Mouse (Mus musculus) embryonic stem cell, embryonic (primary cell): ENCODE data around the gene Hsd3b7.

Experiments used
- CTCF ChIA-PET, 4 experiments: fragments of 300-600 bp in 2 of 4; fragments of 350-600 bp in 2 of 4; sonication (Branson Sonifier 250); formaldehyde crosslinking; loops; one replicate each; lab custom pipeline; 2022; ENCODE audit warnings: inconsistent platforms in 2 of 4; lab: Charles Lee
- POLR2A ChIA-PET, 4 experiments: fragments of 300-600 bp in 2 of 4; fragments of 350-600 bp in 2 of 4; sonication (Branson Sonifier 250); formaldehyde crosslinking; loops; one replicate each; lab custom pipeline; 2022; ENCODE audit warnings: antibody characterized with exemption in 4 of 4, inconsistent platforms in 1 of 4; lab: Charles Lee

The Hsd3b7 gene

DNA sequence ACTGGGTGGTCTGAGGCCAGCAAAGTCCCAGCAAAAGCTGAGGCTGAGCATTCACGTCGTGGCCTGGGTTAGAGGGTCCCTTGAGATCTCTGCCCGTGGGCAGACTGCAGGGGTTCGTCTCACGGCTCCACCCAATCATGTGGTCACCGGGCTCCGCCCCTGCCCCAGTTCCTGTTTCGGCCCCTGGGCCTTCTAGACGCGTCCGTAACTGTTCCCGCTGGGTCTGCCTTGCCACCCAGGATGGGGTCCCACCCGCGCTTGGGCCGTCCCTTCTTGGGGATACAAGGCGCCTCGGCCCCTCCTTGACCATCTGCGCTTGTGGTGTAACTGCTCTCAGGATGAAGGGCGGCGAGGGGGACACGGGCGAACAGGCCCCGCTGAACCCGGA, 30.8 kb upstream of the Hsd3b7 start, which contains the start of gene Orai3:
TSS of gene Orai3 (plus strand) at position 165 of the 388 bp plus-strand sequence.
- CTCF ChIA-PET, result interaction anchor here in 2 of 4 experiments (0.6 to 1.4 kb wide), 3 partner anchors 76 to 150 kb away, joined by 3 to 4 read pairs (median 3); no protein-coding TSS in a partner anchor

DNA sequence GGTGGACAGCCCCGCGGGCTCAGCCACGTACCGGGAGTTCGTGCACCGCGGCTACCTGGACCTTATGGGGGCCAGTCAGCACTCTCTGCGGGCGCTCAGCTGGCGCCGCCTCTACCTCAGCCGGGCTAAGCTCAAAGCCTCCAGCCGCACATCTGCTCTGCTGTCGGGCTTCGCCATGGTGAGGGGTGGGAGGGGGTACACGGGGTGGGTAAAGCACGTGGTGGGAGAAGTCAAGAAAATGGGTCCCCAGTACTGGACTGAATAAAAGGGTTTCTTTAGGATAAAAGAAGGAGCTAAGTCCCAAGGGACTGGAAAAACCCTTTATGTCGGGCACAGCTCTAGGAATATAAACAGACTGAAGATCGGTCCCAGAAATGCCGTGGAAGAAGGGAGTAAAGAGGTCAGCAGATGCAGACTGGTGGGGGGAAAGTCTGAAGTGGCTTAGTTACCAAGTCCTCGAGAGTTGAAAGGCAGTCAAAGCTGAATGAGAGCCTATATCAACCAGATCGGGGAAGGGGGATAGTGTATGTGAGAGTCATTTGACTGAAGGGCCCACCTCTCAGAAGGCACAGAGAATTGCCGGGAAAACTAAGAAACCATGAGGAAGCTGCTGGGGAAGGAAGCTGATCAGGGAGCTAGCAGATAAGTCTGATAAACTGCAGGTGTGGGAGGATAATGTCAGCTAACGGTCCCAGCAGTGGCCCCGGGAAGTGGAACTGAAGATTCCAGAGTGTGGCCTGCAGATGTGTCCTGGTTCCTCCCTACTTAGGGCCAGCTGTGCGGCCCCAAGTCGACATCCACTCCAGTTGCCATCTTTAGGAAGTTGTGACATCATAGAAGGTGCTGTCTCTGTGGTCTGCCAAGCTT, 30.1 kb upstream of the Hsd3b7 start:
- ChIA-PET POLR2A (interaction anchor here (0.5 to 2.5 kb wide), 80 partner anchors 10 to 974 kb away, joined by 3 to 18 read pairs (median 4); partner anchors contain the start of genes Ctf1 (in 2 of the 4), Kat8 (in 2 of the 4), Srcap (in 2 of the 4) and Bcl7c (in 1 of the 4)), CTCF (interaction anchor here in 3 of 4 experiments (0.6 to 1.5 kb wide), 9 partner anchors 25 to 165 kb away, joined by 3 to 5 read pairs (median 4); no protein-coding TSS in a partner anchor)

More for the DNA sequence above, 30.8 kb upstream of the Hsd3b7 start, which contains the start of gene Orai3:
- POLR2A ChIA-PET, result interaction anchor here in 3 of 4 experiments (0.6 to 2.5 kb wide), 43 partner anchors 9 to 975 kb away, joined by 3 to 18 read pairs (median 5); partner anchors contain the start of genes Ctf1 (in 2 of the 3), Kat8 (in 2 of the 3), Ccdc189 (in 1 of the 3) and Fus (in 1 of the 3)

DNA sequence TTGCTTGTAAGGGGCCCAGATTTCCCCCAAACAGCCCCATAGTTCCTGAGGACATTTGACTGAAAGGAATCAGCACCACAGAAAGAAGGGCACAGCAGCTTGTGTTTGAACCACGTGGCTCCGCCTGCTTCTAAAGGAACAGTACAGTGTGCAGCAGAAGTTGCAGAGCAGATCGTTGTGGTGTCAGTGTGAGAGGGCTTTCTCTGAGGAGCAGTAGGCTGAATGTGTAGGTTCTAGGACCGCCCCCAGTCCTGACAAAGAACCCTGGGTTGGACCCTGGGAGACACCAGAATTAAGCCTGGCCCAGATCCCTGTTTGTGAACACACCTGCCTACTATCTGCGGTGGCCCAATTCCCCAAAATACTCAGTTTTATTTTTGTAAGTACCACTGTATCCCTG, 29.1 kb upstream of the Hsd3b7 start:
- ChIA-PET POLR2A (interaction anchor here (0.5 to 2.5 kb wide), 54 partner anchors 9 to 517 kb away, joined by 3 to 18 read pairs (median 5); partner anchors contain the start of genes Ctf1 (in 2 of the 4), Kat8 (in 2 of the 4), Bcl7c (in 1 of the 4) and Fus (in 1 of the 4)), CTCF (interaction anchor here (0.5 to 3.5 kb wide), 10 partner anchors 9 to 1371 kb away, joined by 3 to 17 read pairs (median 4); no protein-coding TSS in a partner anchor)

DNA sequence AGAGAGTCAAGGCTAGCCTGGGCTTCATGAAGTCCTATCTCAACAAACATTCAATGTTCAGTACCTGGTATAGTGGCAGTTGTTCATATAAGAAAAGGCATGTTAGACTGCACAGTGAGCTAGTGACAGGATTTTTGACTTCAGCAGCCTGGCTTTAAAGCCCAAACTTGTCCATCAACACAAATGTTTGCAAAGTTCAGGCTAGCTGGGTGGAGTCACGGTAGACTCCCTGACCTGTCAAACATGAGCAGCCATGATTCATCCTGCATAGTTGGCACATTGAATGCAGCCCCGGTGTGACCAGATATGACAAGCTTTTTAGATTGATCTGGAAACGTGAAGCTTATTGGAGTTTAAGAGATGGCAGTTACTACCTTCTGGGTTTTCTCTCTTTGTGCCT, 28.3 kb upstream of the Hsd3b7 start:
- ChIA-PET POLR2A (interaction anchor here in 3 of 4 experiments (0.5 to 7.1 kb wide), 13 partner anchors 22 to 247 kb away, joined by 3 to 56 read pairs (median 4); partner anchors contain the start of genes Ctf1 (in 1 of the 3) and Hsd3b7 (in 1 of the 3)), CTCF (interaction anchor here in 2 of 4 experiments (0.6 to 3.5 kb wide), 2 partner anchors 110 to 164 kb away, joined by 5 to 17 read pairs; no protein-coding TSS in a partner anchor)

DNA sequence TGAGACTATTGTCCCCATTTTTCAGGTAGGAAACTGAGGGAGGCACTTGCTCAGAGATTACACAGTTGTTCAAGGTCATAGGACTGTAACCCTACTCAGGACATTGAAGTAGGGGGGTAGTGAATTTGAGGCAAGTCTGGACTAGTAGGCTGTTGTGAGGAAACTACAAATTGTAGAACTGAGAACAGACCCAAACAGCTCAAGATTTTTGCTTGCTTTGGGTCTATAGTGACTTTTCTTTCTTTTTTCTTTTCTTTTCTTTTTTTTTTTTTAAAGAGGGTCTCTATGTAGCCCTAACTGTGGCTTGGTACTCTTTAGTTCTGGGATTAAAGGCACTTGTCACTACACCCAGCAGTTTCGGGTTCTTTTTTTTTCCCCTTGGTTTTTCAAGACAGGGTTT, 27.8 kb upstream of the Hsd3b7 start:
- ChIA-PET POLR2A (interaction anchor here (0.5 to 7.1 kb wide), 23 partner anchors 14 to 248 kb away, joined by 3 to 56 read pairs (median 4); partner anchors contain the start of genes Ctf1 (in 1 of the 4), Gm49388 (in 1 of the 4) and Hsd3b7 (in 1 of the 4)), CTCF (interaction anchor here in 3 of 4 experiments (0.6 to 3.5 kb wide), 7 partner anchors 97 to 163 kb away, joined by 4 to 17 read pairs (median 6); no protein-coding TSS in a partner anchor)

DNA sequence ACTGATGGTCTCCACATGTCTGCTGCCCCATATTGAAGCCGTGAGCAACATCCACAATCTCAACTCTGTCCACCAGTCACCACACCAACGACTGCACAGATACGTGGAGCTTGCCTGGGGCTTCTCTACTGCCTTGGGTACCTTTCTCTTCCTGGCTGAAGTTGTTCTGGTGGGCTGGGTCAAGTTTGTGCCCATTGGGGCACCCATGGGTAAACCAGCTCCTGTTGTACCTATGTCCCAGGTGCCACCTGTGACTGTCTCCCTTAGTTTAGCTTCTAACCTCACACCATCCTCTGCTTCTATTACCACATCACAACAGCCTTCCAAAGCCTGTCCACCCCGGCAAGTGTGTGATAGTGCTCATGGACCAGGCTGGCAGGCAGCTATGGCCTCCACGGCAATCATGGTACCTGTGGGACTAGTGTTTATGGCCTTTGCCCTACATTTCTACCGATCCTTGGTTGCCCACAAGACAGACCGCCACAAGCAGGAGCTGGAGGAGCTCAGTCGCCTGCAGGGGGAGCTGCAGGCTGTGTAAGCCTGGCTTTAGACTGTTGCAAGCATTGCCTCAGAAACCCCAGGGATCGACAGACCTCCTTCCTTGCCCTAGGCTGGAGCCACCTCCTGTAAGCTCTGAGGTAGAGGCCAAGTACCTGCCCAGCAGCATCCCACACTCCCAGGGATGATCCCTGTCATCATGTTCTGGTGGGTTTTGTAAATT, 26.6 kb upstream of the Hsd3b7 start:
- POLR2A ChIA-PET, result interaction anchor here (0.5 to 7.6 kb wide), 50 partner anchors 9 to 220 kb away, joined by 3 to 56 read pairs (median 4); partner anchors contain the start of genes Ctf1 (in 2 of the 4), Fbxl19 (in 2 of the 4), Hsd3b7 (in 2 of the 4) and Gm49388 (in 1 of the 4)
- CTCF ChIA-PET, result interaction anchor here (0.5 to 3.5 kb wide), 52 partner anchors 11 to 662 kb away, joined by 3 to 17 read pairs (median 4); partner anchors contain the start of genes Hsd3b7 (in 2 of the 4), Bcl7c (in 1 of the 4), Ctf1 (in 1 of the 4) and Fus (in 1 of the 4)

DNA sequence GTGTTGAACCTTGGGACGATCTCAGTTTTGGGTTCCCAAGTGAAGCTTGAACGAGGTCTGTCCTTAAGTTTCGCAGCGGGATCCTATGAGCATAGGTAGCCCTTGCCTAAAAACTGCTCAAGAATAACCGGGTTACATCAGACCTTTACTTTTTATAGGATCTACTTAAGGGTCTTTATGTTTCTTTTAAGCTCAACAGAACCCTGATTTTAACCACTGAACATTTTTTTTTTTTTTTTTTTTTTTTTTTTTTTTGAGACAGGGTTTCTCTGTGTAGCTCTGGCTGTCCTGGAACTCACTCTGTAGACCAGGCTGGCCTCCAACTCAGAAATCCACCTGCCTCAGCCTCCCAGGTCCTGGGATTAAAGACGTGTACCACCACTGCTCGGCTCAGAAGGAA, 24.6 kb upstream of the Hsd3b7 start:
- ChIA-PET POLR2A (interaction anchor here (0.5 to 7.6 kb wide), 50 partner anchors 8 to 958 kb away, joined by 3 to 56 read pairs (median 4); partner anchors contain the start of genes Hsd3b7 (in 3 of the 4), Fus (in 2 of the 4), Ctf1 (in 1 of the 4) and Fbxl19 (in 1 of the 4)), CTCF (interaction anchor here in 2 of 4 experiments (0.6 to 1.1 kb wide), 5 partner anchors 22 to 111 kb away, joined by 3 to 8 read pairs (median 4); partner anchors contain the start of gene Hsd3b7 (in 1 of the 2))

DNA sequence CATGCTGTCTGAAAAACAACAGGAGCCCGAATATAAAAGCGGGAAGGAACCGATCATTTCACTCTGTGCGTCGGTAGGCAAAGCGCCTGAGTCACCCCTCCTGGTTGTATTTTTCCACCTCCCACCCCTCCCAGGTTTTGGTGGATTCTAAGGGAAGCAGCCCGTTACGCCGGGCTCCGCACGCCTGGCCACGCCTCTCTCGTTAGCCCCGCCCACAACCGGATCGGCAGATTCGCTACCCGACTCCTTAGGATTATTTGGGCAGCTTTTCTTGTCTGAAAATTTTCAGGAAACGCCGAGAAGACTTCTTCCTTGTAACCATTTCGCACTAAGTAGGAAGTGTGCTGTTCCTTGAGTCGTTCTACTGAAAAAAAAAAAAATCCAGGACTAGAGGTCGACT, 24.0 kb upstream of the Hsd3b7 start, which contains the start of gene Setd1a:
TSS of gene Setd1a (plus strand) at position 245 of the 400 bp plus-strand sequence.
- ChIA-PET CTCF (interaction anchor here in 2 of 4 experiments (0.6 to 1.5 kb wide), 9 partner anchors 8 to 120 kb away, joined by 3 to 8 read pairs (median 4); partner anchors contain the start of gene Hsd3b7 (in 1 of the 2)), POLR2A (interaction anchor here (0.5 to 7.6 kb wide), 89 partner anchors 8 to 958 kb away, joined by 3 to 56 read pairs (median 4); partner anchors contain the start of genes Hsd3b7 (in 4 of the 4), Fus (in 3 of the 4), Kat8 (in 3 of the 4) and Ctf1 (in 2 of the 4))

DNA sequence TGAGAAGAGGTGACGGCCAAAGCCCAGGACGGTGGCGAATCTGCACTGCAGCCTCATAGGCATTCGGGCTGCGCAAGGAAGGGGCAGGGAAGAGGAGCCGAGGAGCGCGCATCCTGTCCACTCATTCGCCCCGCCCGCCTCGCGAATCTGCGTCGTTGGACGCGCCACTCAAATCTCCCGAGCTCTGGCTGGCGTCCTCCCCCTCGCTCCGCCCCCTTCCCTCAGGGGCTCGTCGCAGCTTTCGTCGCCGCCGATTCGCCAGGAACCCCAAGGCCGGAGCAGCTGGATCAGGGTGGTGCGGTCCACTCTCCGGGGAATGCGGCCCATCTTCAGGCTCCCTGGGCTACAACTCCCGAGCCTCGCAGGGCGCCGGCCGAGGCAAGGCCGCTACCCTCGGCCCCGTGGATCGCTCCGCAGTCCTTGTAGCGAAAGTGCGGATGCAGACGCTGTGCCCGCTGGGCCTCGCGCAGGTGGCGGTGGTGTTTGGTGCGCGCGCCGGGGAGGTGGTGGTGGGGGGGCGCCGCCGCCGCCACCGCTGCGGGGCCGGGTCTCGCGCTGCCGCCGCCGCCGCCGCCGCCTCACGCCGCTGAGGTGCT, 23.4 kb upstream of the Hsd3b7 start:
- CTCF ChIA-PET, result interaction anchor here in 2 of 4 experiments (0.6 to 1.6 kb wide), 9 partner anchors 8 to 120 kb away, joined by 3 to 4 read pairs (median 4); partner anchors contain the start of genes Hsd3b7 (in 1 of the 2) and Zfp646 (in 1 of the 2)
- POLR2A ChIA-PET, result interaction anchor here (0.5 to 7.6 kb wide), 88 partner anchors 8 to 750 kb away, joined by 3 to 56 read pairs (median 4); partner anchors contain the start of genes Hsd3b7 (in 4 of the 4), Fus (in 3 of the 4), Kat8 (in 3 of the 4) and Ctf1 (in 2 of the 4)

DNA sequence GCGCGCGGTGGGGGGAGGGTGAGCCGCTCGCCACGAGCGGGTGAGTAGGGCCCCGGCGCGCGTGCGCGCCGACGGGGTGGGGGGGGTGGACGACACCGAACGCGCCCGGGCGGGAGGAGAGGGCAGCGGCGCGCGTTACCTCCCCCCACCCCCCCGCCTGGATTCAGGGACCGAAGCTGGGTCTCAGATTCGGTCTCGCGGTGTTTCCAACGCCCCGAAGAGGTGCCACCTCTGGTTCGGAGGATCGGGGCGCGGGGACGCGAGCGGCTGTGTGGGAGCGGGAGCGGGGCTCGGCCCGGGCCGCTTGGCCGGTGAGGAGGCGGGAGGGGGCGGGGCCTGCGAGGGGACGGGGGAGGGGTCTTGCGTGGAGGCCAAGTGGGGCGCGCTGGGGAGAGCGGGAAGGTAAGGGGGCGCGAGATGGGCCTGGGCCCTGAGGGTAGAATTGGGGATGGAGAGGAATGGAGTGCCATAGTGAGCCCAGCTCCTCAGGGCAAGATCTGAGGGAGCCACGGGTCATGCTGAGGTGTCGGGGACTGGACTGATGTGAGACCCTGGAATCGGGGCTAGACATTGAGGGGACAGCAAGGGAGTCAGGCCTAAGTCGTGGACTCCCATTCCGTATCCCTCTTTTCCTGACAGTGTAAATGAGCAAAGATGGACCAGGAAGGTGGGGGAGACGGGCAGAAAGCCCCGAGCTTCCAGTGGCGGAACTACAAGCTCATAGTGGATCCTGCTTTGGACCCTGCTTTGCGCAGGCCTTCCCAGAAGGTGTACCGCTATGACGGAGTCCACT, 22.7 kb upstream of the Hsd3b7 start:
- CTCF ChIA-PET, result interaction anchor here in 3 of 4 experiments (0.6 to 1.6 kb wide), 13 partner anchors 23 to 121 kb away, joined by 3 to 4 read pairs (median 3); partner anchors contain the start of genes Hsd3b7 (in 1 of the 3), Stx1b (in 1 of the 3), Stx4a (in 1 of the 3) and Zfp646 (in 1 of the 3)
- POLR2A ChIA-PET, result interaction anchor here (0.5 to 7.6 kb wide), 80 partner anchors 9 to 1418 kb away, joined by 3 to 56 read pairs (median 4); partner anchors contain the start of genes Fus (in 3 of the 4), Hsd3b7 (in 3 of the 4), Kat8 (in 3 of the 4) and Ctf1 (in 2 of the 4)

DNA sequence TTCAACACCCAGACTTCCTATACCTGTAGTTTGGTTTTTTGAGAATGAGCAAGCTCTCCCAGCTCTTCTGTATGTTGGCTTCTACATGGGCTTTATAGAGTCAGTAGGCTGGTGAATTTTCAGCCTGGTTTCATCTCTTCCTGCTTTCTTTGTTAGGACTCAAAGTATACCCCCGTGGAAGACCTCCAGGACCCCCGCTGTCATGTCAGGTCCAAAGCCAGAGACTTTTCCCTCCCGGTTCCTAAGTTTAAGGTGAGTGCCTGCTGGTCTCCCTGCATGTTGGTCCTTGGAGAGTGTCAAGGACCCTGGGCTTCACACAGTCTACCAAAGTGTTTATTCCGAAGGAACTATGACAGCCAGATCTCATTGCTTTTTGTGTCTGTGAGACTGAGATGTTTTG, 22.1 kb upstream of the Hsd3b7 start:
- ChIA-PET CTCF (interaction anchor here in 2 of 4 experiments (0.7 to 1.6 kb wide), 4 partner anchors 23 to 121 kb away, joined by 3 to 4 read pairs (median 4); partner anchors contain the start of gene Hsd3b7 (in 1 of the 2)), POLR2A (interaction anchor here (0.5 to 7.6 kb wide), 39 partner anchors 8 to 460 kb away, joined by 3 to 56 read pairs (median 8); partner anchors contain the start of genes Fus (in 3 of the 4), Hsd3b7 (in 2 of the 4), 9130023H24Rik (in 1 of the 4) and Bcl7c (in 1 of the 4))

DNA sequence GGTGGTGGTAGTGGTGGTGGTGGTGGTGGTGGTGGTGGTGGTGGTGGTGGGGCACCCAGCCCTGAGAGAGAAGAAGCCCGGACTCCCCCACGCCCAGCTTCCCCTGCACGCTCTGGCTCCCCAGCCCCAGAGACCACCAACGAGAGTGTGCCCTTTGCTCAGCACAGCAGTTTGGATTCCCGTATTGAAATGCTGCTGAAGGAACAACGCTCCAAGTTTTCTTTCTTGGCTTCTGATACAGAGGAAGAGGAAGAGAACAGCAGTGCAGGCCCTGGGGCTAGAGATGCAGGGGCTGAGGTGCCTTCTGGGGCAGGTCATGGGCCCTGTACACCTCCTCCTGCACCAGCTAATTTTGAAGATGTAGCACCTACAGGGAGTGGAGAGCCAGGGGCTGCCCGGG, 15.1 kb upstream of the Hsd3b7 start, which contains the start of gene Gm49388:
TSS of gene Gm49388 (plus strand) at position 301 of the 400 bp plus-strand sequence.
- ChIA-PET POLR2A (interaction anchor here in 3 of 4 experiments (0.8 to 4.3 kb wide), 13 partner anchors 8 to 94 kb away, joined by 3 to 16 read pairs (median 5); partner anchors contain the start of genes Hsd3b7 (in 1 of the 3), Orai3 (in 1 of the 3) and Setd1a (in 1 of the 3)), CTCF (interaction anchor here in 2 of 4 experiments (1.1 to 2.1 kb wide), 3 partner anchors 11 to 15 kb away, joined by 3 to 8 read pairs (median 5); partner anchors contain the start of gene Hsd3b7 (in 1 of the 2))

DNA sequence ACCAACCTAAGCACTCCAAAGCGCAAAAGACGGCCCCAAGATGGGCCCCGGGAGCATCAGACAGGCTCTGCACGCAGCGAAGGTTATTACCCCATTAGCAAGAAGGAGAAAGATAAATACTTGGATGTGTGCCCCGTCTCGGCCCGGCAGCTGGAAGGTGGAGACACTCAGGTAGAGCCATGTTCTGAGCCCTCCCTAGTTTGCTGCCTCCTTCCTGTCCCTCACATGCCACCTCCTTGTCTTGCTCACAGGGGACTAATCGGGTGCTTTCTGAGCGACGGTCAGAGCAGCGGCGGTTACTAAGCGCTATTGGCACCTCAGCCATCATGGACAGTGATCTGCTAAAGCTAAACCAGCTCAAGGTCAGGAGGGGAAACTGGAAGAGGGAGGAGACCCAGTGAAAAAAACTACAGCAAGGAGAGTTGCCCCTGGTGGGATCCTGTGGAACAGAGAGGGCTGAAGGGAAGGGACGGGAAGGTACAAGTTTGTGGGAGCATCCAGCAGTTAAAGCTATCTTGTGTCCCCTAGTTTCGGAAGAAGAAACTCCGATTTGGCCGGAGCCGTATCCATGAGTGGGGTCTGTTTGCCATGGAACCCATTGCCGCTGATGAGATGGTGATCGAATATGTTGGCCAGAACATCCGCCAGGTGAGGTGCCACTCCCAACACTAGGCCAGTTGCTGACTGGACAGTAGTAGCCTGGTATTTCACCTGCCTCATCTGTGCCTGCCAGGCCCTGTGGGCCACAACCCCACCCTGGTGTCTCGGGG, 3.1 kb upstream of the Hsd3b7 start:
- POLR2A ChIA-PET, result interaction anchor here in 2 of 4 experiments (0.7 to 3.4 kb wide), 16 partner anchors 10 to 118 kb away, joined by 3 to 16 read pairs (median 4); partner anchors contain the start of genes Gm49388 (in 1 of the 2), Orai3 (in 1 of the 2), Stx1b (in 1 of the 2) and Stx4a (in 1 of the 2)
- CTCF ChIA-PET, result interaction anchor here in 2 of 4 experiments (0.7 to 1.5 kb wide), 3 partner anchors 19 to 60 kb away, joined by 3 to 6 read pairs (median 4); no protein-coding TSS in a partner anchor
